Mouse (Mus musculus): ENCODE measurements around the gene Krtap4-2. TPM values are rescaled to one million over a fixed set of nuclear protein-coding genes. Genes with fewer than 3 reads are reported as not detected.
"Not testable (repeated sequence)": the region's sequence is repeated elsewhere in the genome, so short reads cannot be mapped to it uniquely, and the experiment has no call there.

The Krtap4-2 gene
- polyA plus RNA-seq (2012; ENCODE audit: insufficient read depth, insufficient read length, low replicate concordance, missing spikeins): not detected in 2 replicates

DNA sequence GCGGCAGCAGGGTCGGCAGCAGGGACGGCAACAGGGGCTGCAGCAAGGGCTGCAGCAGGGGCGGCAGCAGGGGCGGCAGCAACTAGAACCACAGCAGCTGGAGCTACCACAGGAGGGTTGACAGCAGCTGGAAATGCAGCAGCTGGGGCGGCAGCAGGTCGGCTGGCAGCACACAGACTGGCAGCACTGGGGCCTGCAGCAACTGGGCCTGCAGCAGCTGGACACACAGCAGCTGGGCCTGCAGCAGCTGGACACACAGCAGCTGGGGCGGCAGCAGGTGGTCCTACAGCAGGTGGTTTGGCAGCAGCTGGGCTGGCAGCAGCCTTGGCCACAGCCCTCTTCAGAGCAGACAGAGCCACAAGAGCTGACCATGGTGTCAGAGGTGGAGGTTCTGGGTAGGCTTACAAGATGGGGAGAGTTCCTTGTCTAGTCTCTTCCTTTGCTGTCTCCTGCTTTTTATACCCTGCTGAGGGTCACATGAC is at the start of gene Krtap4-2:
Gene Krtap4-2, minus strand, starts transcription at position 432 of the 482 bp plus-strand sequence.
- TF ChIP-seq POLR2A (IDR thresholded peaks at IDR 0.05; ENCODE audit: insufficient read depth, low read depth, low read length): no peak
- no peak for TF ChIP-seq CTCF (IDR thresholded peaks at IDR 0.05; ENCODE audit: insufficient read depth, low read depth, low read length)
- WGBS: 42% methylated on average over 8 of the region's 8 CpGs

DNA sequence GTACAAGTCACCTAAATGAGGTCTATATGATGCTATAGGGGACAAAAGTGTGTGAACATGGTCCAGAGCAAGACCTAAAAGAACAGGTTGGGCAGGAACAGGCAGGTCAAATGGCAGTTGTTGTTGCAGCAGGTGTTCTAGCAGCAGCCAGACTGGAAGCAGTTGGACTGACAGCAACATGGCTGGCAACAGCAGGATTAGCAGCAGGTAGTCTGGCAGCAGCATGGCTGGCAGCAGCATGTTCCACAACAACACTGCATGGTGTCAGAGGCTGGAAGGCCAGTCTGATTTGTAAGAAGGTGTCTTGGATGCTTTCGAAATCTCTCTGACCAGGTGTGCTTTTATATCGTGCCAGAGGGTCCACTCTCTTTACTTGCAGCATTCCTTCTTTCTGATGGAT is 48.6 kb upstream of the Krtap4-2 start:
- H3K4me3 ChIP-seq (ENCODE audit: insufficient read depth, low read depth, low read length): no peak overlapping the region
- no peak for TF ChIP-seq POLR2A (IDR thresholded peaks at IDR 0.05; ENCODE audit: insufficient read depth, low read depth, low read length)
- no peak for TF ChIP-seq CTCF (IDR thresholded peaks at IDR 0.05; ENCODE audit: insufficient read depth, low read depth, low read length)

More for the DNA sequence above, at the start of gene Krtap4-2:
- no peak within 1 kb of the TSS for H3K4me3 ChIP-seq (ENCODE audit: insufficient read depth, low read depth, low read length)
- peaks cover 13% of the 10 kb centered on the region; the same call in 1 of the 2 replicates for H3K4me1 ChIP-seq (ENCODE audit: control insufficient read depth, insufficient read depth, low read length)
- H3K27ac ChIP-seq (ENCODE audit: insufficient read depth, low read depth, low read length): no peak within 1 kb of the TSS

DNA sequence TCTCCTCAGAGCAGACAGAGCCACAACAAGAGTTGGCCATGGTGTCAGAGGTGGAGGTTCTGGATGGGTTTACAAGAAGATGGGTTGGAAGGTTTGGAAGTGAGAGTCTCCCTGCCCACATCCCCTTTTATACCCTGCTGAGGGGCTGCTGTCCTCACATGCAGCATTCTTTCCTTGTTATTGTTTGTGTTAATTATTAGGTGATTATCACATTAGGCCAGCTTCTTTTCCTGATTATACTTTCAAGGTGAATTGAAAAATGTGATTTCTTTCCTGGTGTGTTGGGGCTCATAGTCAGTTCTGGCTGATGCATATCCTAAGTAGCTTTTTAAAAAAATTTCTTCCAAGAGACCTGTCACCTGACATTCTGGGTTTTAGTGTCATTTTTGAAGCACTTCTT is 31.0 kb upstream of the Krtap4-2 start, which contains the start of gene Krtap4-6:
Gene Krtap4-6, minus strand, starts transcription at position 101 of the 400 bp plus-strand sequence.
- H3K4me3 ChIP-seq (ENCODE audit: insufficient read depth, low read depth, low read length): no peak within 1 kb of the TSS
- H3K4me1 ChIP-seq (ENCODE audit: control insufficient read depth, insufficient read depth, low read length): no peaks in the 10 kb centered on the region
- H3K27ac ChIP-seq (ENCODE audit: insufficient read depth, low read depth, low read length): no peak within 1 kb of the TSS
- TF ChIP-seq CTCF (IDR thresholded peaks at IDR 0.05; ENCODE audit: insufficient read depth, low read depth, low read length): no peak
- no peak for TF ChIP-seq POLR2A (IDR thresholded peaks at IDR 0.05; ENCODE audit: insufficient read depth, low read depth, low read length)

More for the DNA sequence above, 48.6 kb upstream of the Krtap4-2 start:
- H3K4me1 ChIP-seq (ENCODE audit: control insufficient read depth, insufficient read depth, low read length): no peaks in the 10 kb centered on the region
- no peak overlapping the region for H3K27ac ChIP-seq (ENCODE audit: insufficient read depth, low read depth, low read length)
- 87% methylated on average over 2 of the region's 2 CpGs for WGBS

DNA sequence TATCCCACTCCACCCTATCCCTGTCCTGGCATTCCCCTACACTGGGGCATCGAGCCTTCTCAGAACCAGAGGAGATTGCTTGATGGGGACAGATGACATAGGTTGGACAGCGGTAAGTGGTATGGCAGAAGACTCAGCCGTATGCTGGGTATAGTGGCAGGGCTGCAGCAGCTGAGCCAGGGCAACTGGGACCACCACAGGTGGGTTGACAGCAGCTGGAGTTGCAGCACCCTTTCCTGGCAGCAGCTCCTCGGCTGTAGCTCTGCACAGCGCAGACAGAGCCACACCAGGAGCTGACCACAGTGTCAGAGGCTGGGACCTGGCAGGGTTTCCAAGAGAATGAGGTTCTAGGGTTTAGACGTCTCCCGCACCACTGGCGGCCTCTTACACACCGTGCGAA is 27.9 kb upstream of the Krtap4-2 start:
- H3K4me3 ChIP-seq (ENCODE audit: insufficient read depth, low read depth, low read length): no peak overlapping the region
- no peak overlapping the region for H3K27ac ChIP-seq (ENCODE audit: insufficient read depth, low read depth, low read length)
- no peaks in the 10 kb centered on the region for H3K4me1 ChIP-seq (ENCODE audit: control insufficient read depth, insufficient read depth, low read length)
- no peak for TF ChIP-seq POLR2A (IDR thresholded peaks at IDR 0.05; ENCODE audit: insufficient read depth, low read depth, low read length)
- no peak for TF ChIP-seq CTCF (IDR thresholded peaks at IDR 0.05; ENCODE audit: insufficient read depth, low read depth, low read length)
- WGBS: 80% methylated on average over 10 of the region's 10 CpGs

DNA sequence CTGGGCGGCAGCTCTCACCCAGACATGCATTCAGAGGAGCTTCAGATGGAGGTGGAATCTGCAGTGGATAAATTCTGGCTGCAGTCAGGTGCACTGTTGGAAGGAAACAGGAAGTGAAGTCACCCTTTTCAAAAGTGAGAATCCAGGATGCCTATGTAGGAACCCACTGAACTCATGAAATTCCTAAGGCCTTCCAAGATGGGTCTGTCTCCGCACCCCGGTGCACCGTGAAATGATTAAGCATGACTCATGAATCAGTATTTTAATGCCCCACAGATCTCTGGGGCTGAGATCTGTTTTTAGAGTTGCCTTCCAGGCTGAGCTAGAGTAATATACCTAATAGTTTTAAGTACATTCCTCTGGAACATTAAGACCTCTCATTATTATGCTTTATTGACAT is 24.4 kb upstream of the Krtap4-2 start:
- Histone ChIP-seq H3K27ac (ENCODE audit: insufficient read depth, low read depth, low read length) (no peak overlapping the region), H3K4me1 (ENCODE audit: control insufficient read depth, insufficient read depth, low read length) (no peaks in the 10 kb centered on the region), H3K4me3 (ENCODE audit: insufficient read depth, low read depth, low read length) (no peak overlapping the region)
- WGBS: 56% methylated on average over 4 of the region's 4 CpGs
- TF ChIP-seq CTCF (IDR thresholded peaks at IDR 0.05; ENCODE audit: insufficient read depth, low read depth, low read length) (no peak), POLR2A (IDR thresholded peaks at IDR 0.05; ENCODE audit: insufficient read depth, low read depth, low read length) (no peak)

DNA sequence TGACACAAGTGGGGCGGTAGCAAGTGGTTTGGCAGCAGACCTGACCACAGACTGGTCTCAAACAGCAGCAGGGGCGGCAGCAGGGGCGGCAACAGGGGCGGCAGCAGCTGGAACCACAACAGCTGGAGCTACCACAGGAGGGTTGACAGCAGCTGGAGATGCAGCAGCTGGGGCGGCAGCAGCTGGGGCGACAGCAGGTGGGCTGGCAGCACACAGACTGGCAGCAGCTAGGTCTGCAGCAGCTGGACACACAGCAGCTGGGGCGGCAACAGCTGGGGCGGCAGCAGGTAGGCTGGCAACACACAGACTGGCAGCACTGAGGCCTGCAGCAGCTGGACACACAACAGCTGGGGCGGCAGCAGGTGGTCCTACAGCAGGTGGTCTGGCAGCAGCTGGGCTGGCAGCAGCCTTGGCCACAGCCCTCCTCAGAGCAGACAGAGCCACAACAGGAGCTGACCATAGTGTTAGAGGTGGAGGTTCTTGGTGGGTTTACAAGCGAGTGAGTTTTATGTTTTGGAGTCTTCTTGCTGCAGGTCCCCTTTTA is 23.7 kb upstream of the Krtap4-2 start, which contains the start of gene Gm11563:
Gene Gm11563, minus strand, starts transcription at position 494 of the 544 bp plus-strand sequence.
- not testable (repeated sequence) for H3K4me3 ChIP-seq (ENCODE audit: insufficient read depth, low read depth, low read length); H3K4me1 ChIP-seq (ENCODE audit: control insufficient read depth, insufficient read depth, low read length); H3K27ac ChIP-seq (ENCODE audit: insufficient read depth, low read depth, low read length)
- 65% methylated on average over 10 of the region's 10 CpGs for WGBS

DNA sequence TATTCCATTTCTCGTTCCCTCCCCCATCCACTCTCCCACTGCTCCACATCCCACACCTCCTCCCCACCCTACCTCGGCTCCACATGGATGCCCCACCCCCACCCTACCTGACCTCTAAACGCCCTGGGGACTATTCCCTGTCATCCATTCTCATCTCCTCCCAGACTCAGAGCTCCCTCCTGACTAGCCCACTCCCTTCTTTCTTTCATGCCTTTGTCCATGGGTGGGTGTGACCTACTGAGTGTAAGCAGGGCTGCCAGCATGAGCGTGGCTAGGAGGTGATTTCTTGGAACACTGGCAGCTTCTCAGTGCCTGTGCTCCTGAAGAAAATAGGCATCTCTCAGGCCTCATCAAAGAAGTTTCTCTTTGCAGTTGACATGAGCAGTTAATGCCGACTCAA is 22.2 kb upstream of the Krtap4-2 start:
- TF ChIP-seq CTCF (IDR thresholded peaks at IDR 0.05; ENCODE audit: insufficient read depth, low read depth, low read length) (no peak), POLR2A (IDR thresholded peaks at IDR 0.05; ENCODE audit: insufficient read depth, low read depth, low read length) (no peak)
- H3K4me1 ChIP-seq (ENCODE audit: control insufficient read depth, insufficient read depth, low read length): no peaks in the 10 kb centered on the region
- no peak overlapping the region for H3K27ac ChIP-seq (ENCODE audit: insufficient read depth, low read depth, low read length)
- WGBS: 55% methylated on average over 5 of the region's 5 CpGs
- no peak overlapping the region for H3K4me3 ChIP-seq (ENCODE audit: insufficient read depth, low read depth, low read length)

DNA sequence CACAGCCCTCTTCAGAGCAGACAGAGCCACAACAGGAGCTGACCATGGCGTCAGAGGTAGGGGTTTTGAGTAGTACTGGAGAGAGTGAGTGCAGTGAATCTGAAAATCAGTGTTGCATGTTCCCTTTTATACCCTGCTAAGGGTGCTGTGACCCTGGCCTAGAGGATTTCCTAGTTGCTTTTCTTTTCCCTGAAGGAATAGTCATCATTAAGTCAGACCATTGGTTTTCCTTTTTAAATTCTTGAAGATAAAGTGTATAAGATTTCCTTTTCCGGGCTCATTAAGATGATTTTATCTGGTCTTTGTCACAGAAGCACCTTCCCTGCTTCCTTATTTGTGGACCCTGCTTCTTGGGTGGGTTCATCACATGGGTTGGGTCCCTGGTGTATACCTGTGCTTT is 15.3 kb upstream of the Krtap4-2 start, which contains the start of gene Gm11555:
Gene Gm11555, minus strand, starts transcription at position 101 of the 400 bp plus-strand sequence.
- H3K27ac ChIP-seq (ENCODE audit: insufficient read depth, low read depth, low read length): no peak within 1 kb of the TSS
- WGBS: 81% methylated on average over 2 of the region's 2 CpGs
- no peak for TF ChIP-seq POLR2A (IDR thresholded peaks at IDR 0.05; ENCODE audit: insufficient read depth, low read depth, low read length)
- TF ChIP-seq CTCF (IDR thresholded peaks at IDR 0.05; ENCODE audit: insufficient read depth, low read depth, low read length): no peak

GRCm38 (mm10) chr11:99646444-99646843 is 11.6 kb upstream of the Krtap4-2 start:
- no peak for TF ChIP-seq POLR2A (IDR thresholded peaks at IDR 0.05; ENCODE audit: insufficient read depth, low read depth, low read length)
- no peak for TF ChIP-seq CTCF (IDR thresholded peaks at IDR 0.05; ENCODE audit: insufficient read depth, low read depth, low read length)
- Histone ChIP-seq H3K4me1 (ENCODE audit: control insufficient read depth, insufficient read depth, low read length) (0 out of 2 replicates have a peak, but pooled peaks cover 3% of the 10 kb centered on the region), H3K27ac (ENCODE audit: insufficient read depth, low read depth, low read length) (no peak overlapping the region), H3K4me3 (ENCODE audit: insufficient read depth, low read depth, low read length) (no peak overlapping the region)
- 71% methylated on average over 15 of the region's 15 CpGs for WGBS

More for the DNA sequence above, 15.3 kb upstream of the Krtap4-2 start, which contains the start of gene Gm11555:
- Histone ChIP-seq H3K4me3 (ENCODE audit: insufficient read depth, low read depth, low read length) (no peak within 1 kb of the TSS), H3K4me1 (ENCODE audit: control insufficient read depth, insufficient read depth, low read length) (no peaks in the 10 kb centered on the region)
